Mouse (Mus musculus) lung, adult 2 months (tissue): ENCODE data around the gene Cpe. TPM values are rescaled to one million over a fixed set of nuclear protein-coding genes. Genes with fewer than 3 reads are reported as not detected.
"Not testable (repeated sequence)": the region's sequence is repeated elsewhere in the genome, so short reads cannot be mapped to it uniquely, and the experiment has no call there.

ENCODE experiments used
- DNase-seq: peaks from one replicate; pipeline ENCODE4 v3.0.0; 2022
- H3K4me1 ChIP-seq: fragments of 200-500 bp; 2 replicates; pipeline ENCODE4 v1.6.1; 2011; ENCODE audit warnings: low read length; ENCODE audit not compliant: control insufficient read depth, insufficient read depth
- H3K4me3 ChIP-seq: fragments of 200-500 bp; replicated peaks from 2 replicates; pipeline ENCODE3; 2011; ENCODE audit warnings: low read depth, mild to moderate bottlenecking, control low read depth, low read length; ENCODE audit errors: extremely low read depth
- CTCF ChIP-seq: fragments of 200-500 bp; IDR thresholded peaks from 2 replicates; pipeline ENCODE4 v1.5.1; 2011; ENCODE audit warnings: mild to moderate bottlenecking, low read length, control low read depth; ENCODE audit not compliant: insufficient read depth
- POLR2A ChIP-seq: fragments of 200-500 bp; IDR thresholded peaks from 2 replicates; pipeline ENCODE4 v1.6.1; 2011; ENCODE audit warnings: low read depth, mild to moderate bottlenecking, control low read depth, low read length, borderline replicate concordance; ENCODE audit errors: extremely low read depth
- WGBS: fragments of 180-500 bp; shearing (Covaris S2); methylation state at CpG from one replicate; pipeline ENCODE4 v1.1.7; 2018; 5-methylcytosine and 5-hydroxymethylcytosine counted together
- polyA plus RNA-seq: library from polyadenylated mRNA; depleted of rRNA; stranded (reverse); fragments of >200 nt; gene quantifications from 2 replicates; pipeline ENCODE4 v1.2.3, GENCODE M21; 2012

Gene Cpe
- polyA plus RNA-seq, 1 experiment: 29.7 TPM

DNA sequence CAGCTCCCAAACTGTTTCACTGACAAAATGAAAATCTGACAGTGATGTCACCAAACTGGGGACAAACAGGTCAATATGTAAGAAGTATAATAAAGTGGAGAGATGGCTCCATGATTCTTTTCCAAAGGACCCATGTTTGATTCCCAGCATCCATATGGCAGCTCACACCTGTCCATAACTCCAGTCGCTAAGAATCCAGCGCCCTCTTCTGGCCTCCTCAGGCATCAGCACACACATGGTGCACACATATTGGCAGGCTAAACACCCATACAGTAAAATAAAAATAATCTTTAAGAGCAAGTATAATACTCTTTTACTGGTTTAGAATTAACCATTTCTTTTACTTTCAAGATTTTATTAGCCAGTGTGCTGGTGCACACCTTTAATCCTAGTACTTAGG is 16.5 kb downstream of the Cpe start:
- 74% methylated on average over 2 of the region's 2 CpGs for WGBS
- TF ChIP-seq CTCF (no peak), POLR2A (no peak)

DNA sequence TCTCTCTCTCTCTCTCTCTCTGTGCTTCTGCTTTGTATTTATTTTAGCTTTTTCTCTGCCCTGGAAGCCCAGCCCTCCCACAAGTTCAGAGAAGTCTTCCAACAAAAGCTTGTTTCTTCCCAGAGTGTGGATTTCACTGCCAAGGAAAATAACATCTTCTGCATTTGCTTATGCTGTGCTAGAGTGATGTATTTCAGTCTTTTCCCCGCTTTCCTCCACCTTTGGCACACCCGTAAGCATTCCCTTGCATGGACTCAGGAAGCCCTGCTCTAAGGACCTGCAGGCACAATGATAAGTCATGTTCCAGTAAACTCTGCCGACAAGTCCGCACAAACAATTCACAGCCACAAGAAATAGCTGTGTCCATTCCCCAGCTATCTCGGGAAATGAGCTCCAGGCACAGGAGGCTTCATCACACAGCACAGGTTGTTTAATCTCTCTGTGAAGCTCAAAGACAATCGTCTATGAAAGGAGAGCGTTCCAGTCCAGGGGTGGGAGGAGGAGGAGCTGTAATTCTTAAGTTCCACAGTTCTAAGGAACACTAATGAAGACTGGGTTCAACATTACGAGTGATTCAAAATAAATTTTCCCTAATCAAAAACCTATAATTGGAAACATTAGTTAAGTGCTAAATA is 17.8 kb downstream of the Cpe start:
- WGBS: 39% methylated on average over 8 of the region's 8 CpGs
- Histone ChIP-seq H3K4me1 (no peaks in the 10 kb centered on the region), H3K4me3 (no peak overlapping the region)
- TF ChIP-seq CTCF: no peak
- no peak for DNase-seq

More for the DNA sequence above, 16.5 kb downstream of the Cpe start:
- no peak for DNase-seq
- Histone ChIP-seq H3K4me1 (no peaks in the 10 kb centered on the region), H3K4me3 (no peak overlapping the region)

GRCm38 (mm10) chr8:64672920-64673319 is 19.9 kb downstream of the Cpe start:
- Histone ChIP-seq H3K4me3 (no peak overlapping the region), H3K4me1 (no peaks in the 10 kb centered on the region)
- DNase-seq: no peak
- 62% methylated on average over 2 of the region's 2 CpGs for WGBS
- TF ChIP-seq POLR2A (no peak), CTCF (no peak)

DNA sequence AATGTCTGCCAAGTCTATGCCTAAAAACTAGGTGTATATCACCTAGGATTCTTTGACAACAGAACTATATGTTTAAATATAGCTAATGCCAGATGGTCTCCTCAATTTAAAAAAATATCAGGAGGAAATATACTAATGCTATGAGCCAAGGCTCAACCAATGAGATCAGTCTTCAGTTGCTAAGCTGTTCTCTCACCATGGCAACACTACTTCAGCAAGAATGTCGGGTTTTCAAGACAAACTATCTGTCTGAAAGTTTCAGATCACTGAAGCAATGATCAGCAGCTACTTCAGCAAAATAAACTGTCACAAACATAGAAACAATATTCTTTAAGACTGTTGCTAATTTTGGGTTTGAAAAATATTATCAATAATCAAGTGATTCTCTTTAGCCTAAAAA is 20.9 kb downstream of the Cpe start:
- DNase-seq: no peak
- H3K4me3 ChIP-seq: no peak overlapping the region
- TF ChIP-seq CTCF (no peak), POLR2A (no peak)
- H3K4me1 ChIP-seq: no peaks in the 10 kb centered on the region
- 4% methylated on average over 1 of the region's 1 CpGs for WGBS

DNA sequence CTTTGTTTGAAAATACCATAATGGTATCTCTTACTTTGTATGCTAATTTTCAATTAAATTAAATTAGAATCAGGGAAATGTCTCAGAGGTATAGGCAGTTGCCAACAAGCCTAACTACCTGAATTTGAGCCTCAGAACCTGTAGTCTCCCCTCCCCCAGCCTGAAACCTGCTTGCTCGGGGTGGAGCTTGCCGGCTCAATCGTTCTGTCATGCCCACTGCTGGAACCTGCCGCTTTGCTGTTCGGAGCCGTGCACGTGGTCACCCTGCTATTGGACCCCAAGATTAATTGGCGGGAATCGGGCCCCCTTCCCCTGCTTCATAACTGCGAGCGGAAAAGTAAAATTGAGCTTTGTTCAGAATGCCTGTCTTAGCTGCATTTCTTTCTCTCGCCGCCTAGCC is 26.5 kb downstream of the Cpe start:
- DNase-seq: not testable (repeated sequence)

DNA sequence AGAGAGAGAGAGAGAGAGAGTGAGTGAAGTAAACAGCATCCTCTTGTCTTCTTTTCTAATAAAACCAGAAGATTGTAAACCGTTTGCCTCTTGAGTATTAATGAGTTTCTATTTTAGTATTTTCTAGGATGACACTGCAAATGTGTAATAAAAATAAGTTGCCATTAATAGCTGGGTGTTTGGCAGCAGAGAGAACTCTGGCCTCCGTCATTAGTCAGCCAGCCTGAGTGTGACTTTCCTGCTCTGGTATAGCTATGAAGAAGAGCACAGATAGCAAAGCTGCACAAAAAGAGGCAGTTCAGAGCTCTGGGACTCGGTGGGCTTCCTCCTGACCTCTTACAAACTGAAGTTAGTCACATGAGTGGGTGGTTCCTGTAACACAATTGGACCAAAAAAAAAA is 27.3 kb downstream of the Cpe start:
- no peak for TF ChIP-seq CTCF
- TF ChIP-seq POLR2A: no peak
- whole genome bisulfite sequencing: 42% methylated on average over 3 of the region's 3 CpGs
- no peak for DNase-seq
- Histone ChIP-seq H3K4me1 (no peaks in the 10 kb centered on the region), H3K4me3 (no peak overlapping the region)

More for the DNA sequence above, 26.5 kb downstream of the Cpe start:
- H3K4me1 ChIP-seq, H3K4me3 ChIP-seq: not testable (repeated sequence)
- 76% methylated on average over 13 of the region's 13 CpGs for WGBS

DNA sequence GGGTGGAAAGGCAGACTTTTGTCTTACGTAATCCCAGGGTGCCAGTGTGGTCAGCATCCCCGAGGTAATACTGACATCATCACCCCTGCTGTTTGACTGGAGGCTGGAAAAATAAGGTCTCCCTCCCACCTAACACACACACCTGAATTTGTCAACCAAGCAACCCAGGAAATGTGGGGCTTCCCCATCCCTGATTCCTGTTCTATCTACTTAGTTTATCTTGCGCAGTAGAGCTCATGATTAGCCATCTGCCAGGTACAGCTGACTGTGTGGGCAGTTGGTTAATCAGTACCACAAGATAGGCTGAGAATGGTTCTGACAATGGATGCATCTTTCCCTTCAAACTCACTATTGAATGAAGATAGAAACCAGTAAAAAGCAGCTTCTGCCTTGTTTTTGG is 28.0 kb downstream of the Cpe start:
- H3K4me1 ChIP-seq: no peaks in the 10 kb centered on the region
- no peak overlapping the region for H3K4me3 ChIP-seq
- TF ChIP-seq CTCF (no peak), POLR2A (no peak)
- WGBS: 74% methylated on average over 3 of the region's 3 CpGs
- DNase-seq: no peak

- no peaks in the 10 kb centered on the region for H3K4me1 ChIP-seq
- TF ChIP-seq POLR2A (no peak), CTCF (no peak)
- no peak for DNase-seq
- no peak overlapping the region for H3K4me3 ChIP-seq
- WGBS: 37% methylated on average over 2 of the region's 2 CpGs
These were observed 28.5 kb downstream of the Cpe start for GRCm38 (mm10) chr8:64664350-64664749.

- 73% methylated on average over 5 of the region's 5 CpGs for WGBS
- DNase-seq: no peak
- H3K4me1 ChIP-seq: no peaks in the 10 kb centered on the region
- TF ChIP-seq CTCF (no peak), POLR2A (no peak)
- H3K4me3 ChIP-seq: no peak overlapping the region
These were observed 33.8 kb downstream of the Cpe start for GRCm38 (mm10) chr8:64659097-64659496.

DNA sequence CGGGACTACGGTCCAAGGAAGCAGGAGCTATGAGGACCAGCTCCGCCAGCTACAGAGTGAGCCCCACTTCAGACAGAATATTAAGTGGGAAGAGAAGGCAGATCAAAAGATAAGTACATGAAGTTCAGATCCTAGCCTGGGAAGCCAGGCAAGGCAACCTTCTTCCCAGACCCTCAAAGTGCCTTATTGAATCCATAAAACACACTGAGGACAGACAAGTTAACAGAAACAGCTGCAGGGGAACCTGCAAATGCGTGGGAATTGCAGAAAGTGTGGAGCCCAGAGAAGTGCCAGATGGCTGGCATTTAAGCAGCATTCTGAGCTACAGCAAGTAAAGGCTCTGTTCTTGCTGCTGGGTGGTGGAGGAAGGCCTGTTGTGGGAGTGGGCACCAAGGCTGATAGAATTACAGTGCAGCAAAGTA is 34.9 kb downstream of the Cpe start:
- no peak overlapping the region for H3K4me3 ChIP-seq
- H3K4me1 ChIP-seq: no peaks in the 10 kb centered on the region
- WGBS: 86% methylated on average over 4 of the region's 4 CpGs
- TF ChIP-seq CTCF (no peak), POLR2A (no peak)
- no peak for DNase-seq

- no peak for DNase-seq
- H3K4me3 ChIP-seq: no peak overlapping the region
- TF ChIP-seq CTCF: no peak
- TF ChIP-seq POLR2A: no peak
- no peaks in the 10 kb centered on the region for H3K4me1 ChIP-seq
- 51% methylated on average over 7 of the region's 7 CpGs for WGBS
These were observed 35.3 kb downstream of the Cpe start for GRCm38 (mm10) chr8:64657517-64657916.
